Mouse (Mus musculus): ENCODE data around the gene Slc9a4. TPM values are rescaled to one million over a fixed set of nuclear protein-coding genes. Genes with fewer than 3 reads are reported as not detected.
"Not testable (repeated sequence)": the region's sequence is repeated elsewhere in the genome, so short reads cannot be mapped to it uniquely, and the experiment has no call there.

The Slc9a4 gene
- total and polyA plus RNA-seq, 2 experiments from 2014 or later: 0.58 TPM; not detected in 1

- Histone ChIP-seq H3K27me3 (ENCODE audit: insufficient read depth, low read length) (no peaks in the 10 kb centered on the region), H3K36me3 (ENCODE audit: insufficient read depth, low read length) (no peaks in the 10 kb centered on the region), H3K4me2 (ENCODE audit: low read depth, low read length) (peak overlapping the region; percentile 38), H3K9me3 (ENCODE audit: low read length) (no peaks in the 10 kb centered on the region), H3K4me1 (ENCODE audit: insufficient read depth, low read length) (no peaks in the 10 kb centered on the region), H3K4me3 (ENCODE audit: low read length) (no peak overlapping the region), H3K9ac (replicated peaks; ENCODE audit: low read length) (no peak overlapping the region), H3K27ac (no peak overlapping the region)
- TF ChIP-seq CTCF (IDR thresholded peaks at IDR 0.05; ENCODE audit: low read depth): no peak
- ATAC-seq (no peak), DNase-seq (ENCODE audit: low spot score) (no peak)
- WGBS: 68% methylated on average over 14 of the region's 14 CpGs
Measured at GRCm38 (mm10) chr1:40580269-40580668, 388 bp downstream of the Slc9a4 start.

GRCm38 (mm10) chr1:40586776-40587175, 6.9 kb downstream of the Slc9a4 start:
- no peak for ATAC-seq
- Histone ChIP-seq H3K9ac (replicated peaks; ENCODE audit: low read length) (no peak overlapping the region), H3K27ac (no peak overlapping the region), H3K4me3 (ENCODE audit: low read length) (no peak overlapping the region), H3K4me1 (ENCODE audit: insufficient read depth, low read length) (no peaks in the 10 kb centered on the region), H3K36me3 (ENCODE audit: insufficient read depth, low read length) (no peaks in the 10 kb centered on the region), H3K9me3 (ENCODE audit: low read length) (no peaks in the 10 kb centered on the region), H3K4me2 (ENCODE audit: low read depth, low read length) (no peak overlapping the region), H3K27me3 (ENCODE audit: insufficient read depth, low read length) (no peaks in the 10 kb centered on the region)
- DNase-seq (ENCODE audit: low spot score): no peak
- no peak for TF ChIP-seq CTCF (IDR thresholded peaks at IDR 0.05; ENCODE audit: low read depth)
- WGBS: 81% methylated on average over 5 of the region's 5 CpGs

GRCm38 (mm10) chr1:40590931-40591330, 11.1 kb downstream of the Slc9a4 start:
- no peak for TF ChIP-seq CTCF (IDR thresholded peaks at IDR 0.05; ENCODE audit: low read depth)
- Histone ChIP-seq H3K4me3 (ENCODE audit: low read length) (no peak overlapping the region), H3K36me3 (ENCODE audit: insufficient read depth, low read length) (no peaks in the 10 kb centered on the region), H3K4me1 (ENCODE audit: insufficient read depth, low read length) (no peaks in the 10 kb centered on the region), H3K9me3 (ENCODE audit: low read length) (no peaks in the 10 kb centered on the region), H3K27ac (no peak overlapping the region), H3K4me2 (ENCODE audit: low read depth, low read length) (no peak overlapping the region), H3K27me3 (ENCODE audit: insufficient read depth, low read length) (no peaks in the 10 kb centered on the region), H3K9ac (replicated peaks; ENCODE audit: low read length) (no peak overlapping the region)
- DNase-seq (ENCODE audit: low spot score): no peak
- 87% methylated on average over 4 of the region's 4 CpGs for WGBS
- ATAC-seq: no peak

- no peaks in the 10 kb centered on the region for H3K36me3 ChIP-seq (ENCODE audit: insufficient read depth, low read length)
- H3K4me3 ChIP-seq (ENCODE audit: low read length): no peak overlapping the region
- no peak overlapping the region for H3K9ac ChIP-seq (replicated peaks; ENCODE audit: low read length)
- no peaks in the 10 kb centered on the region for H3K27me3 ChIP-seq (ENCODE audit: insufficient read depth, low read length)
- H3K9me3 ChIP-seq (ENCODE audit: low read length): no peaks in the 10 kb centered on the region
- WGBS: 69% methylated on average over 5 of the region's 5 CpGs
- no peak overlapping the region for H3K4me2 ChIP-seq (ENCODE audit: low read depth, low read length)
- no peaks in the 10 kb centered on the region for H3K4me1 ChIP-seq (ENCODE audit: insufficient read depth, low read length)
- DNase-seq (ENCODE audit: low spot score) (no peak), ATAC-seq (no peak)
- no peak overlapping the region for H3K27ac ChIP-seq
- no peak for TF ChIP-seq CTCF (IDR thresholded peaks at IDR 0.05; ENCODE audit: low read depth)
Measured at GRCm38 (mm10) chr1:40597822-40598221, 17.9 kb downstream of the Slc9a4 start.

GRCm38 (mm10) chr1:40599661-40600060, 19.8 kb downstream of the Slc9a4 start:
- H3K4me2 ChIP-seq (ENCODE audit: low read depth, low read length); H3K9ac ChIP-seq (replicated peaks; ENCODE audit: low read length); H3K4me1 ChIP-seq (ENCODE audit: insufficient read depth, low read length); ATAC-seq; H3K36me3 ChIP-seq (ENCODE audit: insufficient read depth, low read length); H3K4me3 ChIP-seq (ENCODE audit: low read length); DNase-seq (ENCODE audit: low spot score); H3K9me3 ChIP-seq (ENCODE audit: low read length); H3K27ac ChIP-seq; H3K27me3 ChIP-seq (ENCODE audit: insufficient read depth, low read length): not testable (repeated sequence)
- 84% methylated on average over 9 of the region's 9 CpGs for WGBS

- H3K4me1 ChIP-seq (ENCODE audit: insufficient read depth, low read length): no peaks in the 10 kb centered on the region
Measured at GRCm38 (mm10) chr1:40600394-40601327, 20.8 kb downstream of the Slc9a4 start.

GRCm38 (mm10) chr1:40601461-40601860, 21.6 kb downstream of the Slc9a4 start:
- H3K27ac ChIP-seq: no peak overlapping the region
- H3K4me1 ChIP-seq (ENCODE audit: insufficient read depth, low read length): no peaks in the 10 kb centered on the region
- no peak overlapping the region for H3K4me3 ChIP-seq (ENCODE audit: low read length)
- no peak overlapping the region for H3K4me2 ChIP-seq (ENCODE audit: low read depth, low read length)
- no peaks in the 10 kb centered on the region for H3K9me3 ChIP-seq (ENCODE audit: low read length)
- no peaks in the 10 kb centered on the region for H3K27me3 ChIP-seq (ENCODE audit: insufficient read depth, low read length)
- 76% methylated on average over 3 of the region's 3 CpGs for WGBS
- TF ChIP-seq CTCF (IDR thresholded peaks at IDR 0.05; ENCODE audit: low read depth): no peak
- no peak for ATAC-seq
- no peak overlapping the region for H3K9ac ChIP-seq (replicated peaks; ENCODE audit: low read length)
- no peaks in the 10 kb centered on the region for H3K36me3 ChIP-seq (ENCODE audit: insufficient read depth, low read length)
- no peak for DNase-seq (ENCODE audit: low spot score)

More at GRCm38 (mm10) chr1:40600394-40601327, 20.8 kb downstream of the Slc9a4 start:
- 80% methylated on average over 25 of the region's 25 CpGs for WGBS
- H3K4me2 ChIP-seq (ENCODE audit: low read depth, low read length): no peak overlapping the region
- no peaks in the 10 kb centered on the region for H3K36me3 ChIP-seq (ENCODE audit: insufficient read depth, low read length)
- no peak for ATAC-seq
- H3K27ac ChIP-seq: no peak overlapping the region
- H3K9me3 ChIP-seq (ENCODE audit: low read length): no peaks in the 10 kb centered on the region
- no peaks in the 10 kb centered on the region for H3K27me3 ChIP-seq (ENCODE audit: insufficient read depth, low read length)
- H3K4me3 ChIP-seq (ENCODE audit: low read length): no peak overlapping the region
- TF ChIP-seq CTCF (IDR thresholded peaks at IDR 0.05; ENCODE audit: low read depth): no peak
- H3K9ac ChIP-seq (replicated peaks; ENCODE audit: low read length): no peak overlapping the region
- DNase-seq (ENCODE audit: low spot score): no peak

Data from hindbrain, postnatal 0 days (tissue).